Mouse (Mus musculus) lung, adult 2 months (tissue): ENCODE data around the gene Tlx3.

Source experiments
- CTCF ChIP-seq: fragments of 200-500 bp; IDR thresholded peaks from 2 replicates; pipeline ENCODE4 v1.5.1; 2011; ENCODE audit warnings: mild to moderate bottlenecking, low read length, control low read depth; ENCODE audit not compliant: insufficient read depth
- POLR2A ChIP-seq: fragments of 200-500 bp; IDR thresholded peaks from 2 replicates; pipeline ENCODE4 v1.6.1; 2011; ENCODE audit warnings: low read depth, mild to moderate bottlenecking, control low read depth, low read length, borderline replicate concordance; ENCODE audit errors: extremely low read depth

GRCm38 (mm10) chr11:33202972-33203371, 417 bp downstream of the Tlx3 start:
- no peak for TF ChIP-seq POLR2A
- no peak for TF ChIP-seq CTCF
